Mouse (Mus musculus): Measurements from ENCODE around the gene Pard3. TPM values are rescaled to one million over a fixed set of nuclear protein-coding genes. Genes with fewer than 3 reads are reported as not detected.

Pard3 gene
- polyA plus RNA-seq (2012; ENCODE audit: low replicate concordance), result 0.37 and 1.0 TPM in 2 replicates

DNA sequence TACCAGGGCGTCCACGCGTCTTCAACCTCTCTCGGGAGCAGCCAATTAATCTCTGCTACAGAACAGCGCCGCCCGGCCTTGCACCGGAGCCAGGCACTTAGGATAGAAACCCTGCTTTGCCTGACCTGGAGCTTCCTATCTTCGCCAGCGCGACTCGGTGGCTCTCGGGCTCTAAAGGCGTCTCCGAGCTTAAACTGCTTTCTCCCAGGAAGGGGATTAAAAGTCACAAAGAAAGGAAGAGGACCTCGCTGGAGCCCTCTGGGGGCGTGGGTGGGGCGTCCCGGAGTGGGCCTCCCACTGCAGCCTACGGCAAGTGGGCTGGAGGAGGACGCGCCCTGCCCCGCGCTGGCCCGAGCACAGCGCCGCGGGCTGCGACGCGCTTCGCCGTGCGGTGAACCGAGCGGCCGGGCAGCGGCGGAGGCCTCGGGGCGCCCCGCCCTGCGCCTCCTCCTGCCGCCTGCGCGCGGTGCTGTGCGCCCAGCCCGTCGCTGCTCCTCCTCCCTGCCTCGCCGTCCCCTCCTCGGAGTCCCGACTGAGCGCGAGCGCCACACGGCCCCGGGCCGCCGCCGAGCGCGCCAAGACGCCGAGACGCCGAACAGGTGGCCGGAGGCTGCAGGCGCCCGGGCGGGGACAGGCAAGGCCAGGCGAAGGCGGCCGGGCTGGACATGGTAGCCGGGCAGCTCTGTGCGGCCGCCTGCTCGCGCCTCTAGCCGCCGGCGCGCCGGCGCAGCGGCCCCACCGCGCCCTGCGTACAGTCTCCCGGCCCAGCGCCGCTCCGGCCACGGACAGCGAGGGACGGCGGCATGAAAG is at the start of gene Pard3:
TSS of gene Pard3 (plus strand) at position 343 of the 810 bp plus-strand sequence.

Other genes starting within 250 kb of the Pard3 start
- 473 and 897 TPM in 2 replicates for gene Tomm20, start 118.0 kb upstream of the Pard3 start, polyA plus RNA-seq (2012; ENCODE audit: low replicate concordance)
- gene Rbm34, start 92.8 kb upstream of the Pard3 start, polyA plus RNA-seq (2012; ENCODE audit: low replicate concordance), result 8.2 and 12.1 TPM in 2 replicates